Mouse (Mus musculus): ENCODE data around the gene Pon3. TPM values are rescaled to one million over a fixed set of nuclear protein-coding genes. Genes with fewer than 3 reads are reported as not detected.

Pon3 gene
- total and polyA plus RNA-seq, 3 experiments: 1.9 to 75.7 (median 48.5) TPM

DNA sequence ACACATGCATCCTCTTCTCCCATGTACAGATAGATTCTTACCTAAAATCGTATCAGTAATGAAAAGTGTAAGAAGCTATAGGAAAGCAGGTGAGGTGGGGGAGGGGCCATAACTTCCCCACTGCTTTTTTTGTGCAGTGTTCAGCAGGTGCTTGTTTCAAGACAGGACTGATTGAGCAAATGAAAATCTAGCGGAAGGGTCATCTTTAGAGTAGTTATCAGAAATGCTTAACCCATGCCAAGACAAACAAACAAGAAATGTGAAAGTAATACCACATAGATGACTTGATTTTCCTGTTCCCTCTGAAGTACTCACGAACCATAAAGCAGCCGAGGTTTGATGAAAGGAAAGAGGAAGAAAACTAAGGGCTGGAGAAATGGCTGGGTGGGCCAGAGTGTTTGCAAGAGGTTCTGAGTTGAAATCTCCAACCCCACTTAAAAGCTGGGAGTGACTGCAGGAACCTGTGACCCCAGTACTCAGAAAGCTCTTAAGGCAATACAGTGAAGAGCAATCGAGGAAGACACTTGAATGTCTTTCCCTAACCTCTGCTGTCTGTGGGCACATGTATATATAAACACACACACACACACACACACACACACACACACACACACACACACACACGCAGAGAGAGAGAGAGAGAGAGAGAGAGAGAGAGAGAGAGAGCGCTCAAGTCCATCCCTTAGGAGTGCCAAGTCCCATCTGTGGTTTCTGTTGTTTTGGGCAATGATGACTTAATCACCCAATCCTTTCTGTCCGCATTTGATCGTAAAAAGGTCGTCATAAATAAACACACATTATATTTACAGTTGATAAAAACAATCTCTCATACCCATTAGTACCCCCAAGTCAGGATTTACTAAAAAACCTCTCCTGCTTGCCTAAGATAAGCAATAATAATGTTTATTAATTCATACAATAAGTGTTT, 6.5 kb upstream of the Pon3 start:
- Histone ChIP-seq H3K36me3 (replicated peaks) (peaks cover 41% of the 10 kb centered on the region), H3K4me3 (ENCODE audit: low read depth, low read length) (no peak overlapping the region; the same call in 1 of the 2 replicates), H3K4me1 (ENCODE audit: insufficient read depth, low read depth, low read length) (peaks cover 27% of the 10 kb centered on the region), H3K27me3 (ENCODE audit: insufficient read depth, low read length) (no peaks in the 10 kb centered on the region), H3K9me3 (replicated peaks) (no peaks in the 10 kb centered on the region)
- DNase-seq (ENCODE audit: low spot score) (no peak), ATAC-seq (ENCODE audit: extremely low read depth, insufficient number of reproducible peaks, low FRiP score, poor library complexity, severe bottlenecking) (peak; percentile 50)
- no peak for TF ChIP-seq GATA1 (IDR thresholded peaks at IDR 0.05; ENCODE audit: borderline replicate concordance, low read length)
- TF ChIP-seq CTCF (IDR thresholded peaks at IDR 0.05; ENCODE audit: low read depth, low read length): no peak
- no peak for TF ChIP-seq TAL1 (conservative IDR thresholded peaks at IDR 0.05; ENCODE audit: low read depth, low read length)
- TF ChIP-seq GATA2 (IDR thresholded peaks at IDR 0.05; ENCODE audit: borderline replicate concordance, low read depth, low read length): no peak
- TF ChIP-seq POLR2AphosphoS5 (IDR thresholded peaks at IDR 0.05; ENCODE audit: insufficient replicate concordance, low read depth, low read length): no peak

DNA sequence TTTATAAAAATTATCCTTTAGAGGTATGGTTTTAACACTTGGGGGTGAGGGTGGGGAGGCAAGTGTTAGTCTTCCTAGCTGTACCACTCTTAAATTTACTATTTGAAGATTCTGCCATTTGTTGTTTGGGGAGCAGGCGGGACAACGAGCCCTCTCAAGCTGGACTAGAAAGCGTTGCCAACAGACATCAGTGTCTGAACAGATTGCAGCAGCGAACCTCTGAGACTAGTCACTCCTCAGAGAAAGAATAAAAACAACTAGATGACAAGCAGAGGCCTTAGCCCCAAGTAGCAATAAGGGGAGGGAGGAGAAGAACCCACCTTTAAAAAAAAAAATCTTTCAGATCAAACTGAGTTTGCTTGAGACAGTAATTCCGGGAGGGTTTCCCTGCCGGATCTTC, 795 bp downstream of the Pon3 start:
- Histone ChIP-seq H3K27me3 (ENCODE audit: insufficient read depth, low read length) (no peaks in the 10 kb centered on the region), H3K4me3 (ENCODE audit: low read depth, low read length) (peak overlapping the region; percentile 71), H3K36me3 (replicated peaks) (peaks cover 27% of the 10 kb centered on the region), H3K9me3 (replicated peaks) (no peaks in the 10 kb centered on the region), H3K4me1 (ENCODE audit: insufficient read depth, low read depth, low read length) (peaks cover 47% of the 10 kb centered on the region)
- TF ChIP-seq POLR2AphosphoS5 (IDR thresholded peaks at IDR 0.05; ENCODE audit: insufficient replicate concordance, low read depth, low read length) (no peak), GATA1 (IDR thresholded peaks at IDR 0.05; ENCODE audit: borderline replicate concordance, low read length) (no peak), CTCF (IDR thresholded peaks at IDR 0.05; ENCODE audit: low read depth, low read length) (no peak), GATA2 (IDR thresholded peaks at IDR 0.05; ENCODE audit: borderline replicate concordance, low read depth, low read length) (no peak), TAL1 (conservative IDR thresholded peaks at IDR 0.05; ENCODE audit: low read depth, low read length) (no peak)
- ATAC-seq (ENCODE audit: extremely low read depth, insufficient number of reproducible peaks, low FRiP score, poor library complexity, severe bottlenecking): no peak
- no peak for DNase-seq (ENCODE audit: low spot score)

DNA sequence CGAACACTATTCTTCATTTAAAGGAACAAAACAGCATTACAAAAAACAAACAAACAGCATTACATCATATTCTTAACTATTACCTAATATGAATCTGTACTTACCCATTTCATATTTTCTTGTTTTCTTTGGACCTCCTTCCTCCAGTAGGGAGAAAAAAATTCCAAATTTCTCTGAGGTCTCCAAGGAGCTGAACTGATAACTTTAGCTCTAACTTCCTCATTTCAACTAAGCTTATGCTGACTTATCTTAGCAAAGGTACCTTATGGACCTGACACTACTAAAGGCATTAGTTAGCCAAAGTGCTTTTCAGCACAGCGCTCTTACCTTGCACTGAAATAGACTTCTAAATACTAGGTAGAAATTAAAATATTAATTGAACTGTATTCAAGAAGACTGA, 1.2 kb downstream of the Pon3 start:
- Histone ChIP-seq H3K9me3 (replicated peaks) (no peaks in the 10 kb centered on the region), H3K27me3 (ENCODE audit: insufficient read depth, low read length) (no peaks in the 10 kb centered on the region), H3K4me3 (ENCODE audit: low read depth, low read length) (no peak overlapping the region; the same call in 1 of the 2 replicates), H3K4me1 (ENCODE audit: insufficient read depth, low read depth, low read length) (peaks cover 47% of the 10 kb centered on the region), H3K36me3 (replicated peaks) (peaks cover 28% of the 10 kb centered on the region)
- no peak for TF ChIP-seq CTCF (IDR thresholded peaks at IDR 0.05; ENCODE audit: low read depth, low read length)
- TF ChIP-seq POLR2AphosphoS5 (IDR thresholded peaks at IDR 0.05; ENCODE audit: insufficient replicate concordance, low read depth, low read length): no peak
- TF ChIP-seq GATA1 (IDR thresholded peaks at IDR 0.05; ENCODE audit: borderline replicate concordance, low read length): no peak
- TF ChIP-seq GATA2 (IDR thresholded peaks at IDR 0.05; ENCODE audit: borderline replicate concordance, low read depth, low read length): no peak
- TF ChIP-seq TAL1 (conservative IDR thresholded peaks at IDR 0.05; ENCODE audit: low read depth, low read length): no peak
- DNase-seq (ENCODE audit: low spot score): no peak
- ATAC-seq (ENCODE audit: extremely low read depth, insufficient number of reproducible peaks, low FRiP score, poor library complexity, severe bottlenecking): no peak

DNA sequence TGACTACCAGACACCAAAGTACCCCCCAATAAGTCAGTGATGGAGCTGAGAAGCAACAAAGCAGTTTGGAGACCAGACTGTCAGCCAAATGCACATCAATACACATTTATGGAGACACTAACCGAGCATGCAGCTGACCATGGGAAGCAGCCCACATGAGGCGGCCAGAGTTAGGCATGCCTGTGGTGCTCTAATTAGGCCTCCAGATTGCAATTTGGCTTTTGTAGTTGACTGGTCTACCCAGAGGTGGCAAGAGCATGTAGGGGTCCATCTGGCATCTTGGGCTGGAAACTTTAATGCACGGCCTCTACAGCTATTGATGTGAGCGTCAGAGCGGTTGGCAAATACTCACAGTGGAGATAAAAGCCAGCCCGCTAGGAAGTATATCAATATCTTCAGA, 10.2 kb downstream of the Pon3 start:
- TF ChIP-seq GATA1 (IDR thresholded peaks at IDR 0.05; ENCODE audit: borderline replicate concordance, low read length) (no peak), CTCF (IDR thresholded peaks at IDR 0.05; ENCODE audit: low read depth, low read length) (no peak), GATA2 (IDR thresholded peaks at IDR 0.05; ENCODE audit: borderline replicate concordance, low read depth, low read length) (no peak), TAL1 (conservative IDR thresholded peaks at IDR 0.05; ENCODE audit: low read depth, low read length) (no peak), POLR2AphosphoS5 (IDR thresholded peaks at IDR 0.05; ENCODE audit: insufficient replicate concordance, low read depth, low read length) (no peak)
- DNase-seq (ENCODE audit: low spot score): no peak
- H3K4me3 ChIP-seq (ENCODE audit: low read depth, low read length): no peak overlapping the region
- H3K4me1 ChIP-seq (ENCODE audit: insufficient read depth, low read depth, low read length): peaks cover 12% of the 10 kb centered on the region; the same call in 1 of the 2 replicates
- ATAC-seq (ENCODE audit: extremely low read depth, insufficient number of reproducible peaks, low FRiP score, poor library complexity, severe bottlenecking): no peak
- no peaks in the 10 kb centered on the region for H3K9me3 ChIP-seq (replicated peaks)
- peaks cover 54% of the 10 kb centered on the region for H3K36me3 ChIP-seq (replicated peaks)
- H3K27me3 ChIP-seq (ENCODE audit: insufficient read depth, low read length): no peaks in the 10 kb centered on the region

DNA sequence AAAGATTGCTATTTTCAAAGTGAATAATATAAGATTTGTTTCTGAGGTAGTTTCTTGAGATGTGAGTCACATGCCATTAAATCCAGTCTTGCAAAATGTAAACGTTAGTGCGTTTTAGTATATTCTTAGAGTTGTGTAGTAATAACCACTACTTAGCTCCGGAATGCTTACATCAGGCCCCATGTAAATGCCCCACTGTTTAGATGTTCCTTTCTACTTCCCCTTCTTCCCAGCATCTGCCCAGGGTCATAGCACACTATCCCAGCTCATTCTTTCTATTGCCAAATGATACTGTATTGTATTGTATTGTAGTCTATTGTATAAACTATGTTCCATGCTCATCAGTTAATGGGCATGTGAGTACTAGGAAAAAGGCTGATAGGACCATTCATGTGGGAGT, 17.3 kb downstream of the Pon3 start:
- Histone ChIP-seq H3K9me3 (replicated peaks) (no peaks in the 10 kb centered on the region), H3K36me3 (replicated peaks) (peaks cover 34% of the 10 kb centered on the region), H3K4me3 (ENCODE audit: low read depth, low read length) (no peak overlapping the region), H3K27me3 (ENCODE audit: insufficient read depth, low read length) (no peaks in the 10 kb centered on the region), H3K4me1 (ENCODE audit: insufficient read depth, low read depth, low read length) (peaks cover 42% of the 10 kb centered on the region)
- no peak for DNase-seq (ENCODE audit: low spot score)
- no peak for ATAC-seq (ENCODE audit: extremely low read depth, insufficient number of reproducible peaks, low FRiP score, poor library complexity, severe bottlenecking)
- TF ChIP-seq CTCF (IDR thresholded peaks at IDR 0.05; ENCODE audit: low read depth, low read length) (no peak), GATA1 (IDR thresholded peaks at IDR 0.05; ENCODE audit: borderline replicate concordance, low read length) (no peak), GATA2 (IDR thresholded peaks at IDR 0.05; ENCODE audit: borderline replicate concordance, low read depth, low read length) (no peak), POLR2AphosphoS5 (IDR thresholded peaks at IDR 0.05; ENCODE audit: insufficient replicate concordance, low read depth, low read length) (no peak), TAL1 (conservative IDR thresholded peaks at IDR 0.05; ENCODE audit: low read depth, low read length) (no peak)

DNA sequence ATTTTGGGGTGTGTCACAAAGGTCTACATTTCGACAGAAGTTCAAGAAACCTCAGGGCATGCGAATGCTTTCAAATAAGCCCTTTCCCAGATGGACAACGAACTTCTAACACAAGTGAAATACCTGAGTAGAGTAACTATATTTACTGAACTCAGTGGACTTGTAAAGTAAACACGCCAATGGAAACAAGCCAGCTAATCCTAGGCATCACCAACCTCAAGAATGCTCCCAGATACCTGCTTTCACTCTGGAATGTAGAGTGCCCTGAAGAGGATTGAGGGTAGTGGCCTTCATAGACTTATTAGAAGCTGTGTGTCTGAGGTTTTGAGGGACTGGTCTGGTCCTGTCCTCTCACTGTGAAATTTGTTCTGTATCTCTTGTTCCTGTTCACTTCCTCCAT, 18.6 kb downstream of the Pon3 start:
- TF ChIP-seq TAL1 (conservative IDR thresholded peaks at IDR 0.05; ENCODE audit: low read depth, low read length) (no peak), GATA1 (IDR thresholded peaks at IDR 0.05; ENCODE audit: borderline replicate concordance, low read length) (no peak), GATA2 (IDR thresholded peaks at IDR 0.05; ENCODE audit: borderline replicate concordance, low read depth, low read length) (no peak), POLR2AphosphoS5 (IDR thresholded peaks at IDR 0.05; ENCODE audit: insufficient replicate concordance, low read depth, low read length) (no peak), CTCF (IDR thresholded peaks at IDR 0.05; ENCODE audit: low read depth, low read length) (no peak)
- ATAC-seq (ENCODE audit: extremely low read depth, insufficient number of reproducible peaks, low FRiP score, poor library complexity, severe bottlenecking) (no peak), DNase-seq (ENCODE audit: low spot score) (no peak)
- Histone ChIP-seq H3K9me3 (replicated peaks) (no peaks in the 10 kb centered on the region), H3K4me3 (ENCODE audit: low read depth, low read length) (peak overlapping the region; percentile 66; the same call in 1 of the 2 replicates), H3K4me1 (ENCODE audit: insufficient read depth, low read depth, low read length) (peaks cover 40% of the 10 kb centered on the region), H3K36me3 (replicated peaks) (peaks cover 34% of the 10 kb centered on the region), H3K27me3 (ENCODE audit: insufficient read depth, low read length) (no peaks in the 10 kb centered on the region)
